Mouse (Mus musculus): Measurements from ENCODE around the gene Zfp593. TPM values are rescaled to one million over a fixed set of nuclear protein-coding genes. Genes with fewer than 3 reads are reported as not detected.
A peak's percentile ranks its signal among the peaks of the same experiment; 100 is the strongest.

Zfp593 gene
- total RNA-seq, 2 experiments from 2014 or later, result 11.3 to 12.5 TPM

- no peak for DNase-seq (ENCODE audit: low spot score in 2 of 2)
These were observed 12.0 kb upstream of the Zfp593 start for GRCm38 (mm10) chr4:134257198-134258009.

- DNase-seq (ENCODE audit: low spot score in 2 of 2), result no peak
These were observed 11.2 kb upstream of the Zfp593 start for GRCm38 (mm10) chr4:134256407-134257197.

- no peak for DNase-seq (ENCODE audit: low spot score in 2 of 2)
These were observed 10.5 kb upstream of the Zfp593 start for GRCm38 (mm10) chr4:134255854-134256253.

GRCm38 (mm10) chr4:134254835-134255234 lies 9.4 kb upstream of the Zfp593 start:
- DNase-seq (ENCODE audit: low spot score in 2 of 2), result no peak

GRCm38 (mm10) chr4:134253722-134254324 lies 8.4 kb upstream of the Zfp593 start, which contains the start of gene Grrp1:
Grrp1 (minus strand) TSS chr4:134254106.
- no peak for DNase-seq (ENCODE audit: low spot score in 2 of 2)

- DNase-seq (ENCODE audit: low spot score in 2 of 2), result no peak
These were observed 7.7 kb upstream of the Zfp593 start for GRCm38 (mm10) chr4:134252911-134253721.

- DNase-seq (ENCODE audit: low spot score in 2 of 2), result no peak
These were observed 6.9 kb upstream of the Zfp593 start for GRCm38 (mm10) chr4:134252131-134252910.

- no peak for DNase-seq (ENCODE audit: low spot score in 2 of 2)
These were observed 6.1 kb upstream of the Zfp593 start for GRCm38 (mm10) chr4:134251241-134252130.

- DNase-seq (ENCODE audit: low spot score in 2 of 2), result no peak
These were observed 5.5 kb upstream of the Zfp593 start for GRCm38 (mm10) chr4:134250930-134251240.

GRCm38 (mm10) chr4:134250116-134250929 lies 4.9 kb upstream of the Zfp593 start:
- no peak for DNase-seq (ENCODE audit: low spot score in 2 of 2)

- DNase-seq (ENCODE audit: low spot score in 2 of 2), result peak; percentile 46 to 55
These were observed 4.3 kb upstream of the Zfp593 start for GRCm38 (mm10) chr4:134249651-134250050.

GRCm38 (mm10) chr4:134246719-134247258 lies 1.4 kb upstream of the Zfp593 start, which contains the start of gene Gm30191:
Gm30191 (plus strand) TSS chr4:134246935.
- no peak for DNase-seq (ENCODE audit: low spot score in 2 of 2)

GRCm38 (mm10) chr4:134246256-134246655 lies 864 bp upstream of the Zfp593 start:
- DNase-seq (ENCODE audit: low spot score in 2 of 2), result no peak

- DNase-seq (ENCODE audit: low spot score in 2 of 2), result no peak
These were observed 1.7 kb downstream of the Zfp593 start, which contains the start of gene E130218I03Rik for GRCm38 (mm10) chr4:134243516-134244250. E130218I03Rik (plus strand) TSS chr4:134243662.

GRCm38 (mm10) chr4:134238686-134239085 lies 6.7 kb downstream of the Zfp593 start:
- DNase-seq (ENCODE audit: low spot score in 2 of 2), result no peak

- peak; percentile 49 to 72 for DNase-seq (ENCODE audit: low spot score in 2 of 2)
These were observed 7.1 kb downstream of the Zfp593 start, which contains the start of gene Cnksr1 for GRCm38 (mm10) chr4:134238279-134238651. Cnksr1 (minus strand) TSS chr4:134238399.

Data from adrenal gland, postnatal 4 days (tissue).